Mouse (Mus musculus) spleen, adult 2 months (tissue): ENCODE measurements around the gene Esr1.

Experiments
- CTCF ChIP-seq: fragments of 200-500 bp; IDR thresholded peaks from 2 replicates; pipeline ENCODE4 v1.5.1; 2011; ENCODE audit warnings: mild to moderate bottlenecking, inconsistent platforms; ENCODE audit not compliant: insufficient read depth, insufficient read length, insufficient replicate concordance; ENCODE audit errors: extremely low read depth
- POLR2A ChIP-seq: fragments of 200-500 bp; IDR thresholded peaks from 2 replicates; pipeline ENCODE4 v1.6.1; 2011; ENCODE audit warnings: low read depth, low read length, inconsistent platforms

GRCm38 (mm10) chr10:4775541-4775940, 164.1 kb downstream of the Esr1 start:
- TF ChIP-seq CTCF: no peak
- no peak for TF ChIP-seq POLR2A
